22 mouse cellular contexts compared by ENCODE assay signal in genomic region chr13:6992323-6992994, GRCm38 (mm10).
DNase-seq lines count a peak whose midpoint lies in the region; ATAC-seq and TF ChIP-seq lines count a peak whose summit lies in the region.
"Had no signal": no experiment of that assay in that cellular context is flagged by ENCODE, and none has a peak within 500 bp of the region (broad histone marks: within the 10 kb centered on the region; RNA-seq: fewer than 3 reads in every experiment).

No protein-coding gene starts in this region.

- H3K9me3 ChIP-seq in forebrain, embryonic 11.5 days (ENCODE audit: control insufficient read depth, low read length), result no peaks in the 10 kb centered on the region
- no peaks in the 10 kb centered on the region for H3K9me3 ChIP-seq in forebrain, postnatal 0 days (ENCODE audit: low read length)
- H3K9me3 ChIP-seq in midbrain, embryonic 11.5 days (ENCODE audit: control insufficient read depth, low read length), result no peaks in the 10 kb centered on the region
- H3K9me3 ChIP-seq in midbrain, embryonic 16.5 days (replicated peaks; ENCODE audit: control insufficient read depth, low read length, poor library complexity, severe bottlenecking), result no peaks in the 10 kb centered on the region
- H3K9me3 ChIP-seq in embryonic facial prominence, embryonic 11.5 days (replicated peaks; ENCODE audit: control insufficient read depth, low read length), result no peaks in the 10 kb centered on the region
- H3K9me3 ChIP-seq: heart, embryonic 10.5 days; limb, embryonic 13.5 days; lung, embryonic 15.5 days; stomach, embryonic 15.5 days had no signal

- H3K4me2 ChIP-seq in forebrain, embryonic 11.5 days (ENCODE audit: low read depth, low read length, severe bottlenecking), result no peak overlapping the region
- H3K4me2 ChIP-seq in forebrain, postnatal 0 days (ENCODE audit: low read depth), result no peak overlapping the region
- no peak overlapping the region for H3K4me2 ChIP-seq in midbrain, embryonic 11.5 days
- no peak overlapping the region for H3K4me2 ChIP-seq in midbrain, embryonic 16.5 days (ENCODE audit: low read length)
- no peak overlapping the region for H3K4me2 ChIP-seq in embryonic facial prominence, embryonic 11.5 days (ENCODE audit: low read depth, low read length)
- H3K4me2 ChIP-seq: limb, embryonic 13.5 days; lung, embryonic 15.5 days; stomach, embryonic 15.5 days had no signal

- TF ChIP-seq CTCF in forebrain, postnatal 0 days (IDR thresholded peaks at IDR 0.05; ENCODE audit: low read depth), result no peak

- no peak overlapping the region for H3K9ac ChIP-seq in forebrain, embryonic 11.5 days (ENCODE audit: low read length)
- H3K9ac ChIP-seq in forebrain, postnatal 0 days, result no peak overlapping the region
- no peak overlapping the region for H3K9ac ChIP-seq in midbrain, embryonic 11.5 days (ENCODE audit: low read length)
- H3K9ac ChIP-seq in midbrain, embryonic 16.5 days (ENCODE audit: low read depth, low read length), result no peak overlapping the region
- H3K9ac ChIP-seq in embryonic facial prominence, embryonic 11.5 days (replicated peaks; ENCODE audit: low read length), result no peak overlapping the region
- H3K9ac ChIP-seq: limb, embryonic 13.5 days; liver, embryonic 14.5 days; lung, embryonic 15.5 days; stomach, embryonic 15.5 days had no signal

- 55% methylated on average over 12 of the region's 12 CpGs for WGBS in forebrain, embryonic 11.5 days
- 54% methylated on average over 12 of the region's 12 CpGs for WGBS in forebrain, postnatal 0 days
- 71% methylated on average over 12 of the region's 12 CpGs for WGBS in midbrain, embryonic 11.5 days
- 61% methylated on average over 12 of the region's 12 CpGs for WGBS in midbrain, embryonic 16.5 days
- WGBS in embryonic facial prominence, embryonic 11.5 days, result 36% methylated on average over 12 of the region's 12 CpGs

- peak; percentile 61 for ATAC-seq in forebrain, embryonic 11.5 days (replicated peaks; ENCODE audit: low FRiP score)
- ATAC-seq in forebrain, postnatal 0 days, result no peak
- ATAC-seq in midbrain, embryonic 11.5 days (ENCODE audit: low FRiP score), result peak; percentile 49; the same call in 1 of the 2 replicates
- no peak for ATAC-seq in midbrain, embryonic 16.5 days
- ATAC-seq in embryonic facial prominence, embryonic 11.5 days (replicated peaks; ENCODE audit: insufficient number of reproducible peaks, low FRiP score, low TSS enrichment, low read depth), result peak; percentile 66
- no peak for ATAC-seq in CD4-positive, CD25-positive, alpha-beta regulatory T cell, adult 4 months

- no peaks in the 10 kb centered on the region for H3K36me3 ChIP-seq in forebrain, embryonic 11.5 days (ENCODE audit: control insufficient read depth, insufficient read depth, low read length)
- H3K36me3 ChIP-seq in forebrain, postnatal 0 days (ENCODE audit: insufficient read depth), result no peaks in the 10 kb centered on the region
- no peaks in the 10 kb centered on the region for H3K36me3 ChIP-seq in midbrain, embryonic 11.5 days (ENCODE audit: control insufficient read depth, insufficient read depth, low read length)
- H3K36me3 ChIP-seq in midbrain, embryonic 16.5 days (ENCODE audit: control insufficient read depth, insufficient read depth, low read length), result no peaks in the 10 kb centered on the region
- H3K36me3 ChIP-seq in embryonic facial prominence, embryonic 11.5 days (replicated peaks; ENCODE audit: control insufficient read depth, insufficient read depth, low read depth, low read length), result no peaks in the 10 kb centered on the region
- H3K36me3 ChIP-seq: heart, embryonic 10.5 days; limb, embryonic 13.5 days; lung, embryonic 15.5 days; stomach, embryonic 15.5 days had no signal

- DNase-seq in forebrain, embryonic 11.5 days (ENCODE audit: low spot score), result no peak
- DNase-seq in forebrain, postnatal 0 days, result no peak
- DNase-seq in midbrain, embryonic 11.5 days (ENCODE audit: low spot score, missing footprints), result no peak
- DNase-seq in embryonic facial prominence, embryonic 11.5 days (ENCODE audit: low spot score), result peak; percentile 40
- peak; percentile 66 for DNase-seq in retina, embryonic 14.5 days (ENCODE audit: low spot score)
- no peak for DNase-seq in layer of hippocampus, postnatal 14 days (ENCODE audit: low spot score in 2 of 2)
- DNase-seq: adrenal gland, postnatal 25 days; cerebellum, adult 18-20 months; cerebellum, postnatal 36 days; kidney, adult 11 months; right cerebral cortex, postnatal 25 days; thymus, adult 18-20 months had no signal

- H3K4me3 ChIP-seq in forebrain, embryonic 11.5 days (ENCODE audit: low read depth, low read length), result no peak overlapping the region
- H3K4me3 ChIP-seq in forebrain, postnatal 0 days (ENCODE audit: low read depth, low read length), result no peak overlapping the region
- no peak overlapping the region for H3K4me3 ChIP-seq in midbrain, embryonic 11.5 days (ENCODE audit: low read depth, low read length)
- H3K4me3 ChIP-seq in midbrain, embryonic 16.5 days (ENCODE audit: low read depth, low read length), result no peak overlapping the region
- H3K4me3 ChIP-seq in embryonic facial prominence, embryonic 11.5 days (ENCODE audit: low read depth, low read length), result no peak overlapping the region
- H3K4me3 ChIP-seq: heart, embryonic 10.5 days; limb, embryonic 13.5 days; lung, embryonic 15.5 days; stomach, embryonic 15.5 days had no signal

- no peaks in the 10 kb centered on the region for H3K27me3 ChIP-seq in forebrain, embryonic 11.5 days (ENCODE audit: control insufficient read depth, insufficient read depth, low read length)
- no peaks in the 10 kb centered on the region for H3K27me3 ChIP-seq in forebrain, postnatal 0 days (ENCODE audit: insufficient read depth, low read length)
- no peaks in the 10 kb centered on the region for H3K27me3 ChIP-seq in midbrain, embryonic 11.5 days (ENCODE audit: control insufficient read depth, insufficient read depth, low read length)
- H3K27me3 ChIP-seq in midbrain, embryonic 16.5 days (ENCODE audit: control insufficient read depth, insufficient read depth, low read depth, low read length), result no peaks in the 10 kb centered on the region
- H3K27me3 ChIP-seq in embryonic facial prominence, embryonic 11.5 days (ENCODE audit: control insufficient read depth, insufficient read depth, low read length), result no peaks in the 10 kb centered on the region
- H3K27me3 ChIP-seq: CH12.LX; limb, embryonic 13.5 days; lung, embryonic 15.5 days; stomach, embryonic 15.5 days had no signal

- no peaks in the 10 kb centered on the region for H3K4me1 ChIP-seq in forebrain, embryonic 11.5 days (replicated peaks; ENCODE audit: control insufficient read depth, insufficient read depth, low read length)
- no peaks in the 10 kb centered on the region for H3K4me1 ChIP-seq in forebrain, postnatal 0 days (ENCODE audit: insufficient read depth)
- H3K4me1 ChIP-seq in midbrain, embryonic 11.5 days (ENCODE audit: control insufficient read depth, insufficient read depth, low read length), result no peaks in the 10 kb centered on the region; the same call in 1 of the 2 replicates
- H3K4me1 ChIP-seq in midbrain, embryonic 16.5 days (ENCODE audit: control insufficient read depth, insufficient read depth, low read length), result peaks cover 3% of the 10 kb centered on the region; the same call in 1 of the 2 replicates
- no peaks in the 10 kb centered on the region; the same call in 1 of the 2 replicates for H3K4me1 ChIP-seq in embryonic facial prominence, embryonic 11.5 days (ENCODE audit: control insufficient read depth, insufficient read depth, low read length)
- H3K4me1 ChIP-seq: heart, embryonic 10.5 days; limb, embryonic 13.5 days; lung, embryonic 15.5 days; stomach, embryonic 15.5 days had no signal

- no peak overlapping the region for H3K27ac ChIP-seq in forebrain, embryonic 11.5 days (ENCODE audit: low read depth, low read length)
- H3K27ac ChIP-seq in forebrain, postnatal 0 days (ENCODE audit: low read depth, low read length), result no peak overlapping the region
- H3K27ac ChIP-seq in midbrain, embryonic 11.5 days (ENCODE audit: low read depth, low read length), result no peak overlapping the region
- H3K27ac ChIP-seq in midbrain, embryonic 16.5 days (ENCODE audit: low read length), result no peak overlapping the region
- H3K27ac ChIP-seq in embryonic facial prominence, embryonic 11.5 days (replicated peaks; ENCODE audit: low read depth, low read length), result no peak overlapping the region
- H3K27ac ChIP-seq: heart, embryonic 10.5 days; kidney, postnatal 0 days; limb, embryonic 13.5 days; liver, embryonic 14.5 days; lung, embryonic 15.5 days; macrophage; stomach, embryonic 15.5 days had no signal

Comparison
In these comparisons a context has a peak if more than half of its experiments do, and no peak if none do; other contexts are left out.
1. ATAC-seq: peak in forebrain, embryonic 11.5 days (single experiment), midbrain, embryonic 11.5 days (single experiment) and embryonic facial prominence, embryonic 11.5 days (single experiment); none in forebrain, postnatal 0 days (single experiment), midbrain, embryonic 16.5 days (single experiment) and CD4-positive, CD25-positive, alpha-beta regulatory T cell, adult 4 months (single experiment).
2. DNase-seq: peak in embryonic facial prominence, embryonic 11.5 days (single experiment) and retina, embryonic 14.5 days (single experiment); none in forebrain, embryonic 11.5 days (single experiment), forebrain, postnatal 0 days (single experiment), midbrain, embryonic 11.5 days (single experiment) and layer of hippocampus, postnatal 14 days (0 of 2).